Mouse (Mus musculus): ENCODE results near the gene Edem2. TPM values are rescaled to one million over a fixed set of nuclear protein-coding genes. Genes with fewer than 3 reads are reported as not detected.

Gene Edem2
- polyA plus RNA-seq, 1 experiment from 2014 or later: 35.1 TPM

- no peaks in the 10 kb centered on the region for H3K9me3 ChIP-seq (replicated peaks)
- H3K36me3 ChIP-seq (ENCODE audit: poor library complexity, severe bottlenecking): peaks cover 83% of the 10 kb centered on the region
- no peaks in the 10 kb centered on the region for H3K27me3 ChIP-seq
- H3K27ac ChIP-seq: peak overlapping the region; percentile 4; the same call in 1 of the 2 replicates
- peaks cover 8% of the 10 kb centered on the region for H3K4me1 ChIP-seq
- 25% methylated on average over 6 of the region's 6 CpGs for WGBS
- no peak overlapping the region for H3K9ac ChIP-seq
- 0 out of 2 replicates have a peak, but pooled peaks have one; percentile 21 for ATAC-seq
- no peak overlapping the region for H3K4me2 ChIP-seq
- no peak overlapping the region for H3K4me3 ChIP-seq
Observed at GRCm38 (mm10) chr2:155655759-155656372, 73.4 kb downstream of the Edem2 start.

- ATAC-seq: no peak
- no peak overlapping the region for H3K27ac ChIP-seq
- H3K4me2 ChIP-seq: no peak overlapping the region
- no peak overlapping the region for H3K9ac ChIP-seq
- H3K4me3 ChIP-seq: no peak overlapping the region
- H3K36me3 ChIP-seq (ENCODE audit: poor library complexity, severe bottlenecking): peaks cover 87% of the 10 kb centered on the region
- no peaks in the 10 kb centered on the region for H3K9me3 ChIP-seq (replicated peaks)
- no peaks in the 10 kb centered on the region for H3K27me3 ChIP-seq
- 95% methylated on average over 5 of the region's 5 CpGs for WGBS
- peaks cover 8% of the 10 kb centered on the region for H3K4me1 ChIP-seq
Observed at GRCm38 (mm10) chr2:155652618-155653017, 76.7 kb downstream of the Edem2 start.

Other genes starting within 250 kb of the Edem2 start
- gene Acss2, start 211.5 kb downstream of the Edem2 start, polyA plus RNA-seq (2015; fragmentation: Nextera tagmentation; extraction: Ambion mirVana): 19.0 and 22.8 TPM in 2 replicates
- 33.7 and 39.4 TPM in 2 replicates for gene Ggt7, start 211.2 kb downstream of the Edem2 start, polyA plus RNA-seq (2015; fragmentation: Nextera tagmentation; extraction: Ambion mirVana)
- gene Gss, start 136.7 kb downstream of the Edem2 start, polyA plus RNA-seq (2015; fragmentation: Nextera tagmentation; extraction: Ambion mirVana): 16.7 and 18.7 TPM in 2 replicates
- 0.28 and 0.61 TPM in 2 replicates for gene Myh7b, start 118.3 kb downstream of the Edem2 start, polyA plus RNA-seq (2015; fragmentation: Nextera tagmentation; extraction: Ambion mirVana)
- gene Trpc4ap, start 37.1 kb downstream of the Edem2 start, polyA plus RNA-seq (2015; fragmentation: Nextera tagmentation; extraction: Ambion mirVana): 142 and 144 TPM in 2 replicates
- not detected in 2 replicates for gene Gm17581, start 6.4 kb upstream of the Edem2 start, polyA plus RNA-seq (2015; fragmentation: Nextera tagmentation; extraction: Ambion mirVana)
- 1.6 and 2.0 TPM in 2 replicates for gene Procr, start 21.6 kb upstream of the Edem2 start, polyA plus RNA-seq (2015; fragmentation: Nextera tagmentation; extraction: Ambion mirVana)
- gene Mmp24, start 45.9 kb upstream of the Edem2 start, polyA plus RNA-seq (2015; fragmentation: Nextera tagmentation; extraction: Ambion mirVana): 5.1 and 5.8 TPM in 2 replicates
- gene BC029722, start 90.0 kb upstream of the Edem2 start, polyA plus RNA-seq (2015; fragmentation: Nextera tagmentation; extraction: Ambion mirVana): 19.4 and 20.3 TPM in 2 replicates
- 164 and 171 TPM in 2 replicates for gene Eif6, start 97.5 kb upstream of the Edem2 start, polyA plus RNA-seq (2015; fragmentation: Nextera tagmentation; extraction: Ambion mirVana)
- 0.35 and 0.54 TPM in 2 replicates for gene Fam83c, start 105.4 kb upstream of the Edem2 start, polyA plus RNA-seq (2015; fragmentation: Nextera tagmentation; extraction: Ambion mirVana)
- 69.9 and 73.5 TPM in 2 replicates for gene Uqcc1, start 200.8 kb upstream of the Edem2 start, polyA plus RNA-seq (2015; fragmentation: Nextera tagmentation; extraction: Ambion mirVana)
- gene Gm15557, start 211.3 kb upstream of the Edem2 start, polyA plus RNA-seq (2015; fragmentation: Nextera tagmentation; extraction: Ambion mirVana): not detected in 2 replicates
- gene Gdf5, start 215.9 kb upstream of the Edem2 start, polyA plus RNA-seq (2015; fragmentation: Nextera tagmentation; extraction: Ambion mirVana): 2.4 and 4.0 TPM in 2 replicates
- 23.1 and 25.4 TPM in 2 replicates for gene Cep250, start 227.0 kb upstream of the Edem2 start, polyA plus RNA-seq (2015; fragmentation: Nextera tagmentation; extraction: Ambion mirVana)

Data from forebrain, embryonic 13.5 days (tissue).